Mouse (Mus musculus): ENCODE data around the gene Slit3.
A peak's percentile ranks its signal among the peaks of the same experiment; 100 is the strongest.

The Slit3 gene

GRCm38 (mm10) chr11:35711314-35711713, 590.3 kb downstream of the Slit3 start:
- no peak for DNase-seq

- no peak for DNase-seq
Observed at GRCm38 (mm10) chr11:35718881-35719280, 597.9 kb downstream of the Slit3 start.

- DNase-seq: no peak
Observed at GRCm38 (mm10) chr11:35723876-35724275, 602.9 kb downstream of the Slit3 start.

GRCm38 (mm10) chr11:35726341-35726846, 605.4 kb downstream of the Slit3 start:
- DNase-seq: no peak

- no peak for DNase-seq
Observed at GRCm38 (mm10) chr11:35728200-35728599, 607.2 kb downstream of the Slit3 start.

GRCm38 (mm10) chr11:35729186-35729585, 608.2 kb downstream of the Slit3 start:
- DNase-seq: no peak

GRCm38 (mm10) chr11:35732366-35732765, 611.3 kb downstream of the Slit3 start:
- DNase-seq: no peak

- no peak for DNase-seq
Observed at GRCm38 (mm10) chr11:35736817-35737216, 615.8 kb downstream of the Slit3 start.

GRCm38 (mm10) chr11:35737262-35737661, 616.2 kb downstream of the Slit3 start:
- no peak for DNase-seq

- no peak for DNase-seq
Observed at GRCm38 (mm10) chr11:35738102-35738501, 617.1 kb downstream of the Slit3 start.

- peak; percentile 13 for DNase-seq
Observed at GRCm38 (mm10) chr11:35743586-35743985, 622.6 kb downstream of the Slit3 start.

- DNase-seq: no peak
Observed at GRCm38 (mm10) chr11:35744571-35744970, 623.5 kb downstream of the Slit3 start.

- DNase-seq: no peak
Observed at GRCm38 (mm10) chr11:35750578-35750977, 629.6 kb downstream of the Slit3 start.

GRCm38 (mm10) chr11:35754906-35755418, 633.9 kb downstream of the Slit3 start:
- DNase-seq: no peak

- no peak for DNase-seq
Observed at GRCm38 (mm10) chr11:35755546-35755945, 634.5 kb downstream of the Slit3 start.

GRCm38 (mm10) chr11:35756411-35757303, 635.6 kb downstream of the Slit3 start:
- no peak for DNase-seq
